Mouse (Mus musculus) embryonic fibroblast, embryonic 13.5 days (primary cell): ENCODE results near the gene Bcl3.

ENCODE experiments used
- CTCF ChIP-seq: IDR thresholded peaks from 2 replicates; pipeline ENCODE4 v1.5.1; 2011; ENCODE audit warnings: mild to moderate bottlenecking, control low read depth, low read length, moderate library complexity, borderline replicate concordance; ENCODE audit not compliant: insufficient read depth
- POLR2A ChIP-seq: IDR thresholded peaks from 2 replicates; pipeline ENCODE4 v1.6.1; 2011; ENCODE audit warnings: low read depth, mild to moderate bottlenecking, control low read depth, low read length, moderate library complexity

DNA sequence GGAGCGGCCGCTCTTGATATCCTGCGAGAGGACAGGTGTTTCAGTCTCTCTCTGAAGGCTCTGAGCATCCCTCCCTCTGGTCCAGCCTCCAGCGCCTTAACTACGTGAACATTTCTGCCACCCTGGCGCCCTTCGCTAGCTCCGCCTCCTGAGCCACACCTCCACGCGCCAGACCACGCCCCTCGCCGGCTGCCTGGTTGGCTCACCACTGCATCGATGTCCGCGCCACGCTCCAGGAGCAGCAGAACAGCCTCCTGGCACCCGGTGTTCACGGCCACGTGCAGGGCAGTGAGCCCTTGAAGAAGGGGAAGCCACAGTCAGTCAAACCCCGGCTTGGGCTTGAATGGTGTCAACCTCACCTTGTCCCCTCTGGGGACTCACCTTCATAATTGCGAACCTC lies 11.5 kb downstream of the Bcl3 start:
- no peak for TF ChIP-seq POLR2A
- no peak for TF ChIP-seq CTCF
